In genomic region chr3:36275502-36275901, GRCm38 (mm10) we compare ENCODE assay signal across 30 mouse cellular contexts. TPM values are rescaled to one million over a fixed set of nuclear protein-coding genes. Genes with fewer than 3 reads are reported as not detected.
DNase-seq lines count a peak whose midpoint lies in the region; ATAC-seq and TF ChIP-seq lines count a peak whose summit lies in the region.
"Had no signal": no experiment of that assay in that cellular context is flagged by ENCODE, and none has a peak within 500 bp of the region (broad histone marks: within the 10 kb centered on the region; RNA-seq: fewer than 3 reads in every experiment).

No protein-coding gene starts in this region.

- H3K4me2 ChIP-seq in liver, postnatal 0 days (ENCODE audit: low read depth, low read length): no peak overlapping the region
- H3K4me2 ChIP-seq: forebrain, embryonic 13.5 days; heart, embryonic 11.5 days; hindbrain, embryonic 12.5 days; hindbrain, embryonic 15.5 days had no signal

- no peaks in the 10 kb centered on the region for H3K4me1 ChIP-seq in liver, postnatal 0 days (ENCODE audit: insufficient read depth)
- H3K4me1 ChIP-seq: forebrain, embryonic 10.5 days; forebrain, embryonic 13.5 days; hindbrain, embryonic 12.5 days; hindbrain, embryonic 15.5 days had no signal

- DNase-seq in 416B (ENCODE audit: low read depth) (peak; percentile 8), ES-CJ7 (ENCODE audit: low read depth, low spot score) (peak; percentile 30), adipocyte (ENCODE audit: low spot score) (peak; percentile 5)
- DNase-seq in yolk sac, embryonic 10.5 days (ENCODE audit: low spot score): peak; percentile 3
- DNase-seq in cerebellum, adult 11 months: no peak
- DNase-seq in liver, postnatal 0 days: no peak
- DNase-seq: adrenal gland, adult 8-10 months; adrenal gland, postnatal 25 days; cerebellum, adult 18-20 months; cerebellum, adult 9-10 months; cerebellum, postnatal 25 days; gastrocnemius, adult 2 months; gastrocnemius, postnatal 14 days; heart, adult 11 months had no signal

- no peak for ATAC-seq in liver, postnatal 0 days
- ATAC-seq in megakaryocyte, adult 5-6 weeks (ENCODE audit: poor library complexity, severe bottlenecking): no peak
- ATAC-seq: forebrain, embryonic 13.5 days; forebrain, embryonic 16.5 days; intestine, postnatal 0 days had no signal

- no peak overlapping the region for H3K9ac ChIP-seq in liver, postnatal 0 days (replicated peaks)
- H3K9ac ChIP-seq: forebrain, embryonic 13.5 days; hindbrain, embryonic 12.5 days; hindbrain, embryonic 15.5 days had no signal

- no peak for TF ChIP-seq CTCF in liver, postnatal 0 days (IDR thresholded peaks at IDR 0.05; ENCODE audit: low read depth)

- H3K36me3 ChIP-seq in liver, postnatal 0 days (replicated peaks; ENCODE audit: insufficient read depth, low read length): no peaks in the 10 kb centered on the region
- H3K36me3 ChIP-seq: forebrain, embryonic 10.5 days; hindbrain, embryonic 12.5 days; hindbrain, embryonic 15.5 days had no signal

- TF ChIP-seq EP300 in liver, postnatal 0 days (IDR thresholded peaks at IDR 0.05; ENCODE audit: low read depth): no peak

- no peaks in the 10 kb centered on the region for H3K27me3 ChIP-seq in liver, postnatal 0 days (ENCODE audit: insufficient read depth, low read length)
- H3K27me3 ChIP-seq: forebrain, embryonic 13.5 days; hindbrain, embryonic 12.5 days; hindbrain, embryonic 15.5 days had no signal

- no peaks in the 10 kb centered on the region for H3K9me3 ChIP-seq in liver, postnatal 0 days (ENCODE audit: low read length)
- H3K9me3 ChIP-seq: forebrain, embryonic 10.5 days; forebrain, embryonic 13.5 days; hindbrain, embryonic 12.5 days; hindbrain, embryonic 15.5 days had no signal

- no peak overlapping the region for H3K27ac ChIP-seq in liver, postnatal 0 days (ENCODE audit: low read depth)
- H3K27ac ChIP-seq: forebrain, embryonic 10.5 days; forebrain, embryonic 13.5 days; gastrocnemius, adult 2 months; hindbrain, embryonic 12.5 days; hindbrain, embryonic 15.5 days had no signal

- no peak overlapping the region for H3K4me3 ChIP-seq in liver, postnatal 0 days (ENCODE audit: low read depth, low read length)
- H3K4me3 ChIP-seq: forebrain, embryonic 10.5 days; forebrain, embryonic 13.5 days; gastrocnemius, adult 2 months; hindbrain, embryonic 12.5 days; hindbrain, embryonic 15.5 days had no signal

- WGBS in liver, postnatal 0 days (ENCODE audit: insufficient replicate concordance): 82% methylated on average over 1 of the region's 1 CpGs

RNA-seq across cellular contexts. Expression of gene Qrfpr, which starts 53.4 kb away (rescaled TPM):
- polyA plus RNA-seq in liver, postnatal 0 days (2015; fragmentation: Nextera tagmentation; extraction: Ambion mirVana): not detected in 2 replicates
- total RNA-seq in megakaryocyte, adult 5-6 weeks (2015): not detected in 2 replicates
- total RNA-seq in megakaryocyte, adult 5-6 weeks (2017): 0.11 TPM in 1 of 2 replicates, not detected in the other
- total RNA-seq: adrenal gland, adult 8-10 months; adrenal gland, postnatal 25 days; common myeloid progenitor, adult 5-6 weeks; ES-E14; gastrocnemius, adult 2 months; gastrocnemius, postnatal 14 days; gastrocnemius, postnatal 4 days; heart, adult 8-10 months; heart, postnatal 25 days; hematopoietic stem cell, adult 5-6 weeks had no signal
- polyA plus RNA-seq: heart, embryonic 14.5 days; intestine, embryonic 14.5 days had no signal

Comparison
In these comparisons a context has a peak if more than half of its experiments do, and no peak if none do; other contexts are left out.
1. DNase-seq: peak in 416B (single experiment), ES-CJ7 (single experiment), adipocyte (single experiment) and yolk sac, embryonic 10.5 days (single experiment); none in cerebellum, adult 11 months (single experiment) and liver, postnatal 0 days (single experiment).